Mouse (Mus musculus) right cerebral cortex, postnatal 4 days (tissue): Measurements from ENCODE around the gene Tbp.

Experiments
- DNase-seq: peaks from one replicate; pipeline ENCODE4 v3.0.0-alpha.2; 2022

The Tbp gene

DNA sequence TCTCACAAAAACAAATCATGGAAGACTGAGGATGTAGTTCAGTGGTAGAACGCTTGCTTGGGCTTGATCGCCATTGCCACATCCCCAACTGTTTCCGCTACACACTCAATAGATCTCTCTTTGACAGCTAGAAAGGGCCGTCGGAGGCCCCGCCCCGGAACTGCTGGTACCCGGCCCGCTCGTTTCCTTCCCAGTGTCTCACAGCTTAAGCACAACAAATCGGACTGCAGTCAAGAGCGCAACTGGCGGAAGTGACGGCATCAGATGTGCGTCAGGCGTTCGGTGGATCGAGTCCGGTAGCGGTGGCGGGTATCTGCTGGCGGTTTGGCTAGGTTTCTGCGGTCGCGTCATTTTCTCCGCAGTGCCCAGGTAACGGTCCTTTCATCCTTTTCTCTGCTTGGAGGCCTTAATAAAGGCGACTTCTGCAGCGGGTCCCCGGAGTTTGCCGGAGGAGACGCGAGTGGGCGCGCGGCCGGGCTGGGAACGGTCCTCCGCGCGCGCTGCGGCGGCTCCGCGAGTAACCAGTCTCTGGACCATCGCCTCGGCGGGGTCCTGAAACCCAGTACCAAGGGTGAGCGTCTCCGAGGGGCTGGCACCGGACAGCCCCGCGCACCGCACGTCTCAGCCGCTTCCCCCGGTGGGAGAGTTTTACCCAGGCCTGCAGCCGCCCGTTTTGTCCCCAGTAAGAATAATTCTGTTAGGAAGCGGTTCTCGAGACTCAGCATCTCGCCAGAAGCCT lies at the start of gene Tbp, which contains the start of gene Psmb1:
Gene Tbp (plus strand): TSS at position 233 of the 739 bp plus-strand sequence.
Gene Psmb1 (minus strand): TSS at position 96 of the 739 bp plus-strand sequence.
- DNase-seq = peak; percentile 97

DNA sequence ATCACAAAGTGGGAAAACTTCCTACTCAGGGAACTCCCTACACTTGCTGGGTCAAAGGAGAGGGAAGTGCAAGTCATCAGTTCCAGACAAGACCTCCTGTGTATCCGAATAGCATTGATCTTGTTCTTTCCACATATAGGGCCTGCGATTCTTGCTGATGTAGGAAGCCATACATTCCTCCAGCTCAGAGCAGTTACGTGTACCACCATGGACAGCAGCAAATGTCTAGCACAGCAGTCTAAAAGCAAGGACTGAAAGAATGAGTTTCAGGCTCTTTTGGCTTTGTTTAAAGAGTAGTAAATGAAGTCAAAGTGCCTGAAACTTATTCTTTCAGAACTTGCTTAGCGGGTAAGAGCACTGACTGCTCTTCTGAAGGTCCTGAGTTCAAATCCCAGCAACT lies 44.5 kb upstream of the Tbp start:
- no peak for DNase-seq

DNA sequence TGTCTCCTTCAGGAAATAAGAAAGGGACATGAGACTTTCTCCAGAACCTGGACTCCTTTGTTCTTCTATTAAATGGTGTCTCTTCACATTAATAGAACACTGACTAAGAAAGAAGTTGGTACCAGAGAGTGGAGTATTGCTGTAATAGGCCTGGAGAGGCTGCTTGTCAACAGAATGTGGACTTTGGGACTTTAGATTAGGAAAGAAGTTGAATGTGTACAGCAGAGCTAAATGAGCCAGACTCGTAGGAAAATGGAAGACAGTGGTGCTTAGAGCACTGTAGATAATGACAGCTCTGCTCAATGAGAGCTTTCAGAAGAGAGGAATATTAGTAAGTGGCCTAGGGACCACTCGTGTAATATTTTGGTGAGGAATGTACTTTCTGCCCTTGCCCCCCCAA lies 43.1 kb upstream of the Tbp start:
- no peak for DNase-seq

DNA sequence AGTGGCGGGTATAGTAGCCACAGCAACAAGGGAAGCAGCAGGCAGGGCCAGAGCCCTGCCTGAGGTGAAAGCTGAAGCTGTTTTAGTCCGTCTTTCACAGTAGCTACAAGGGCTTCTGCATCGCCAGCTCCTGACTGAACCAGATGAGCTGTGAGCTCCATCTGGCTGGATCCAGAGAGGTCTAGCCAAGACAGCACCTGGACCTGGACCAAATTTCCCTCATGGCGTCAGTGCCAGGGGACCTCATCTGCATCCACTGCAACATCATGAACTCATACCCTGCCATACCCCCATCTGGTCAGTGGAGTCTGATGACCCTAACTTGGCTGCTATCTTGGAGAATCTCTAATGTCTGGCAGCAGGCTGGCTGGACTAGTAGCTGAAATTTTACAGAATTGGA lies 39.9 kb upstream of the Tbp start:
- DNase-seq = no peak

DNA sequence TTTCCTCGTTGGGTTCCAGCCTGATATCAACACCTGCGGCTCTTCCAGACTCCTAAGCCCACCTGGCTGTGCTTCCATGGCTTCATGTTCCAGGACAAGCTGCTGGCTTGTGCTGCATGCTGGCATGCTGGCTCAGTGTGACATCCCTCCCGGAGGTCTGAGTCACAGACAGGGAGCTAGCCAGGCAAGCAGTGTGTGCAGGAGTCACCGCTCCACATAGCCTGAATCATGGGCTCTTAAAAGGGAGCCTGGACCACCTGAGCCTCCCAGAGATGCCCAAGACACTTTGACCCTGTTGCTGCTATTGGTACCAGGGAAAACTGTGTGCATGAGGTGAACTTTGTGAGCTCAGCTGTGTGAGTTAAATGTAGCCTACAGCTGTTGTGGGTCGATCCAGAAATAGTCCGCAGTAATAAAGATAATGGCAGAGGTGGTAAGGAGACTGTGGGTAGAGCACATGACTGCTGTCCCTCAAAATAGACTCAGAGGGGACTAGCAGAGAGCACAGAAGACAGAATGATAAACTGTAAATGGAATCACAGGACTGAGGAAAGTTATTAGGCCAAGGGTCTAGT lies 37.7 kb upstream of the Tbp start:
- DNase-seq = no peak

DNA sequence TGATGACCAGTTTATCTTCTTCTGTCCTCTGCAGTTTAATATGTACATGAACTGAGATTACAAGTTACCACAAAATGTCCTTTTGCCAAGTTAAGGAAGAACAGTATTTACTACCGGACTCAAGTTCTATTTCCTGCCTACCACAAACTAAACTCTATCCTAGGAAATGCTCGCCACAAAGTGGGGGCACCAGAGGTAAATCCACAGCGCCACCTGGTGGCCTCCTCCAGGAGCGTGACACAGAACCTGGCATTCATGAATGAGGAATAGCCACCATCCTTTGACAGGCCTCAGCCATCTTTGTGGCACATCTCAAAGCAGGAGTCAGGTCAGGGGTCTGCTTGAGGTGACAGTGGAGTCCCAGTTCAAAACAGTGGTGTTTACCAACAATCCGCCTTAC lies 32.0 kb upstream of the Tbp start:
- DNase-seq = peak; percentile 84

DNA sequence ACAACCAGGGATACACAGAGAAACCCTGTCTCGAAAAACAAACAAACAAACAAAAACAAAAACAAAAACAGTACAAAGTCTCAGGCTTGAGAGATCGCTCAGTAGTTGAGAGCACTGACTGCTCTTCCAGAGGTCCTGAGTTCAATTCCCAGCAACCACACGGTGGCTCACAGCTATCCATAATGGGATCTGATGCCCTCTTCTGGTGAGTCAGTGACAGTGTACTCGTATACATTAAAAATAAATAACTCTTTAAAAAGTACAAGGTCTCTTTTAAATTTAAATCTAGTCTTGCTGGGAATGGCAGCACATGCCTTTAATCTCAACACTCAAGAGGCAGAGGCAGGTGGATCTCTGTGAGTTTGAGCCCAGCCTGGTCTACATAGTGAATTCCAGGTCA lies 27.0 kb upstream of the Tbp start:
- no peak for DNase-seq

DNA sequence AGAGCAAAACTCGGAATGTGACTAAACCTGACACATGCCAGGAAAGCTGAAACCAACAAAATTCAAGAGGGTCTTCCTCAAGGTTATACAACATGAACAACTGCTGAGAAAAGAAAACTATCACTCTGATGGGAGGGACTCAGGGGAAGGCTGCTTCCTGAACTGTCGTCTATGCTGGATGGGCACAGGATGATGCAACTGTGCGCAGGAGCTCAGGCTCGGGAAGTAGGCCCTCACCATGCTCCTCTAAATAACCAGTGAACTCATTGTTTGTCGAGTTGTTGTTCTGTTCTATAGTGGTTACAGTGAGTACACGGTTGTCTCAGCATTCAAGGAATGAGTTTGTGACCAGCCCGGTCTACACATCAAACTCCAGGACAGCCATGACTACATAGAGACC lies 9.1 kb upstream of the Tbp start:
- no peak for DNase-seq

DNA sequence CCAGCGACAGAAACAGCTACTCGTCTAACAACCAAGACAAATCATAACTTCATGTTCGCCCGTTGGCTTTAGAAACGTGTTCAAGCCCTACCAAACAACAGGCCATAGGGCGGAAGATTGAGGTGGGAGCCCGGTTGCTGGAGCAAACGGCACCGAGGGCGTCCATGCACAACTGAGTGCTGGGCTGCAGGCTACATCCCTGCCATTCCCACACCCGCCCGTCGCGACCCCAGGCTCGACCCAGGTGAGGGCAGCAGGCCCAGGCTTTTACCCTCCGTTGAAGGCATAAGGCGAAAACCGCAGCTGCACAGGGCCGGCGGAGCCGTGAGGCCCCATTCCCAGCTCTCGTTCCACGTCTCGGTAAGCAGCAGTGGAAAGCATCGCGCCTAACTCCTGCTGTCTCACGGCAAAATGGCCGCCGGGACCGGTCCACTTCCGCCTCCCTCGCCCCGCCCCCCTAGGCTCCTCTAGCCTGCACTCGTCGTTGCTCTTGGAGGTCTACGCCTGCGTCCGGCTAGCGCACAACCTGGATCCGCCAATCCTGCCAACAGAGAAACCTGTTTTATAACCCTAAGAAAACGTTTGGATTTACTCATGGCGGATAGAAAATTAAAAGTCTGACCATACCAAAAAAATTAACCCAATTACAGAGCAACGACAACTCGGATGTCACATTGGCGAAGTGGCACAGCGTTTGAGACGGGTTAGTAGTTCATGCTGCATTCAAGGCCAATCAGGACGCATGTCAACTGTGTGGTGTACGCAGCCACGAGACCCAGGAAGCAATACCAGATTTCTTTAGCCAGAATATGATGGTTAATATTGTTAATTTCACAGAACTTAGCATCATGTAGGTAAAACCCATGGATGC lies 1.6 kb upstream of the Tbp start:
- peak; percentile 97 for DNase-seq

DNA sequence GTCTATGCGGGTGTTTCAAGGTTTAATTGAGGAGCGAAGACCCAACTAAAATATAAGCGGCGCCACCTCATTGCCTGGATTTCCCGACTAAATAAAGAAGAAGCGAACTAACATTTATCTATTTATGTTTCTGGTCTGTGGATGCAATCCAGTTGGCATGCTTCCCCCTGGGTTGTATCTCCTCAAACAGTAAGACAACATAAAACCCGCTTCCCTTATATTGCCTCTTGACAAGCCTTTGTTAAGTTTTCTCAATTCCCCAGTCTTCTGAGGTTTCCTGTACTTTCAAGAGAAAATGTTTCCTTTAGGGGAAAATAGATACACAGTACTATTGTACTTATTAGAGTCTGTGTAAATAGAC lies 955 bp upstream of the Tbp start:
- DNase-seq = peak; percentile 29

DNA sequence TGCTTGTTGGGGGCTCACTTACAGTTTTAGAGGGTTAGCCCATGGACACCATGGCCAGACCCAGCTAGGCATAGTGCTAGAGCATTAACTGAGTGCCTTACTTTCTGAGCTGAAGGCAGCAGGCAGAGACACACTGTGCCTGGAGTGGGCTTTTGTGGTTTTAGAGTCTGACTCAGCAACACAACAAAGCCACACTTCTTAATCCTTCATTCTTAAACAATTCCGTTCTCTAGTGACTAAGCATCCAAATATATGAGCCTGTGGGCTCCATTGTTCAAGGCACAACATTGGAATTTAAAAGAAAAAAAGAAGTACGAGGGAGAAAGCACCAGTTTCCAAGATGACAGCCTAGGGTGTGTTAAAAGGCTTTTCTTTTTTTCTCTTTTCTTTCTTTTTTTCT lies 11.0 kb downstream of the Tbp start:
- DNase-seq = no peak

DNA sequence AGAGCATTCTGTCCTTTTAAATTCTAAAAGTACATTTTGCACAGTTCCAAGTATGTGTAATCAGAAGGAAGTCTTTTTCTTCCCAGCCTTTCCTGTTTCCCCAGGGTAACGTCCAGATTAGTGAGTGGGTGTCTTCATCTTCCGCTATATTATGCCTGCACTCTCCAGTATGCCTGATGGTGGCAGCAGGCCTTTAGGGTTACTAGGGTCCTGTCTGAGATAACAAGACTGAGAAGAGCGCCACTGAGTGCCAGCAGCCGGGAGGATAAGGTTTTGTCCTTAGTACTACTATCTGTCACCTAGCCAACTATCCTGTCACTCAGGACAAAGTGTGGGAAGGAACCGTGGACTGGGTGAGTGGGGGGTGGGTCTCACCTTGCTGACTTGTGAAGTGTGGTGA lies 18.1 kb downstream of the Tbp start:
- DNase-seq = no peak

DNA sequence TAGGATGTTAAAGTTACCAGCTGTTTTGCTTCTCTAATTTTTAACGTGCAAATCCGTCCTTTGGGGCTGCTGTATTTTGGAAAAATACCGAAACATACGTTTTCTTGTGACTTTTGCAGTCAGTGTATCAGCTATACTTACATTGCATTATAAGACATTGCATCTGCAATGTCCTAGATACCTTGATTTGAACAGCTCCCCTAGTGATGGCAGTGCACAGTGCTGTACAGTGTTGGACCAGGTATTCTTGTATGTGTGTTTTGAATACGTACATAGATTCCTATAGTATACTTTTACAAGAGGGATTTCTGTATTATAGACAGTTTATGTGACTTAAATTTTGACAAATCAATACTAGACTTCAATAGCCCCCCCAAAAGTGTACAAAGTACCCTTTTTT lies 18.5 kb downstream of the Tbp start:
- DNase-seq = no peak

DNA sequence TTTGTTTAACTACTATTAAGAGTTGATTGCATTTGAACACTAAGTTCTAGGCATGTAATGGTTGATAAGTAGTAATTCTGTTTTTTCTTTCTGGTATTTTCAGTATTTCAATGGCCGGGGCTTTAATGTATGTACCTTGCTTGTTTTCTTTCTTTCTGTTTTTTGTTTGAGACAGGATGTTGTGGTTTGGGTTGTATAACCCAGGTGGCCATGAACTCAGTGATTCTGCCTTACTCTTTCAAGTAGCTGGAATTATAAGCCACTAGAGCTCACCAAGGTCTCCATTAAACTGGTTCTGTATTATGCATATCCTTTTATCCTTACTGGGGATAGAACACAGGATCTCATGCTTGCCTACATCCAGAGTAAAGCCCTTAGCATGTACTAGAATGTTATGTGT lies 19.1 kb downstream of the Tbp start:
- DNase-seq = no peak

DNA sequence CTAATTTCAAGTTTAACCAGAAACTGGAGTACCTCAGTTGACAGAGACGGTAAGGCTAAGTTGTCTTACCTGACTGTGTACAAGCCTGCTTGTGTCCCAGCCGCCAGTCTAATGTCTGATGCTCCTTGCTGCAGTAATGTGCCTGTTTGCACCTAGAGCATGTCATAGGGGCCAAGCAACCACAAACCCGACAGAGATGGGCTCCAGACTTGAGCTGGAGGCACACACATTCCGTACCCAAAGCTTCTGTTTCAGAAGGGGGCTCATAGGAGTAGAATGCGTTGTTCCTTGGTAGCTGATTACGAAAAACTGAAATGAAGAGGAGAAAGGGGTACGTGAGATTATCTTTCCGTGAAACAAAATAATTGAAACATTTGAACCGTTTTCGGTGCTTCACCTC lies 26.6 kb downstream of the Tbp start:
- DNase-seq = no peak

DNA sequence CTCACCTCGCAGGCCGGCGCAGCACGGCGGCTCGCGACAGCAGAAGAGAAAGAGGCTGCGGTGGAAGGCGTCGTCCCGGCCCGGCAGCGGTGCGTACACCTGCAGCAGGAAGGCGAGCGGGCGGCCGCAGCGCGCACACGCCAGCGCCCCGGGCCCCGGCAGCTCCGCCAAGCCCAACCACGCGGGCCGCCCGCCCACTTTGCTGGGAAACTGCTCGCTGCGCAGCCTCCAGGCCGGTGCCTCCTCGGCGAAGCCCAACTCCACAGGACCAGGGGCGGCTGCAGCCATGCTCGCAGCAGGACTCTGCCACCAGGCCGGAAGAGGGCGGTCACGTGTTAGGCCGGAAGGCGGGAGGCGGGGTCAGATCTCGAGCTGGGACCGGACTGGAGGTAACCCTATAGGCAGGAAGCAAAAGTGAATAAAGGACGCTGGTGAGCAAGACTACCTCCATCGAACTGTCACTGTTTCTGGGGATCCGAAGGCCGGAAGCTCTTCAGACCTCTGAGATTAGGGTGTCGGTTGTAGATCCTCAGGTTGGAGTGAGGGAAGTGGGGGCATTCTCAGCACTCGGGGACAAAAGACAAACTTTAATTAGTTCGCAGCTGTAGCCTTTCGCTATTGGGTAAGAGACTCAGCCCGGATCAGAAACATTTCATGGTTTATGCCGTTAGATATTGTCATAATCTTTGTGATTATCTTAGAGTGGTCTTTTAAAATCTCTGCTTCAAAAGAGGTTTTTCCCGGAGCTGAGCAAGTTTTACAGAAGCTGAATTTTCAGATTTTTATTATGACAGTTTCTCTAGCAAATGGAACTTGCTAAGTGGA lies 27.5 kb downstream of the Tbp start, which contains the start of gene Pdcd2:
Gene Pdcd2 (minus strand): TSS at position 316 of the 825 bp plus-strand sequence.
- DNase-seq = peak; percentile 84

DNA sequence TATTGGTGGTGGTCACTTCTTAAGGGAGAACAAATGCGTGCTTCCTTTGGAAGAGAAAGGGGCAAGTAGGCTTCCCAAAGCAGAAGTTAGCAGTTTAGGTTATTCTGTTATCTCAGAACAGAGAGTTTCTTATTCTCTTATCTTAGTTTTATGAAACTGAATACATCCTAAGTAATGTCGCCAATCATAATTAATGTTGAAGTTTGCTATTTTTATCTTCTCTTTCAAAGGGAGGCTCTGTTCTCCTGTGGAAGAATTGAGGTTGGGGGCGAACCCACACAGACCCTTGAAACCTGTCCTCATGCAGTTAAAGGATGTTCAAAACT lies 28.1 kb downstream of the Tbp start:
- DNase-seq = no peak

DNA sequence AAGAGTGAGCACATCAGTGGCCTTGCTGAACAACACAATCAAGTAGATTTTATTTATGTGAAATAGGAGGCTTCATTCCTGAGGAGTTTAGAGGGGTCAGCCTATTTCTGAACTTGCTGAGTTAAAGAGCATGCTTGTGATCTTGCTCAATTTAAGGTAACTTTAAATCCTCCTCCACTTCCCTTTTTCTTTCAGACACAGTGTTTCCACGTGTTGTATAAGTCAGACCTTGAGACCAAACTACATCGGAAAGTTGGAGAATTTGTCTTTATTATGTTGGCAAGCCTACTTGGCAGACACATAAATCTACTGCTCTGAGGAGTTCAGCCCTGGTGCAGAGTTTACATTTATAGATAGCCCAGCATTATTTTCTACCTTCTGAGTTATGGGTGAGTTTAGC lies 29.2 kb downstream of the Tbp start:
- no peak for DNase-seq

DNA sequence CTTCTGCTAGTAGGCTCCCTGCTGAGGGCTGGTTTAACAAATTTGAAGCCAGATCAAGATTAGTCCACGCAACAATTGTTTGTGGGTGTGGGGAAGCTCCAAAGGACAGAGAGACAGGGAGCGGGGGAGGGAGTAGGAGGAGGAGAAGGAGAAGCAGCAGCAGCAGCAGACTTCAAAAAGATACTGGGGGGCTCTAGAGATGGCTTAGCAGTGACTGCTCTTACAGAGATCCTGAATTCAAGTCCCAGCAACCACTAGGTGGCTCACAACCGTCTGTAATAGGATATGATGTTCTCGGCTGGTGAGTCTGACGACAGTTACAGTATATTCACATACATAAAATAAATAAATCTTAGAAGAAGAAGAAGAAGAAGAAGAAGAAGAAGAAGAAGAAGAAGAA lies 30.5 kb downstream of the Tbp start:
- DNase-seq = peak; percentile 57

DNA sequence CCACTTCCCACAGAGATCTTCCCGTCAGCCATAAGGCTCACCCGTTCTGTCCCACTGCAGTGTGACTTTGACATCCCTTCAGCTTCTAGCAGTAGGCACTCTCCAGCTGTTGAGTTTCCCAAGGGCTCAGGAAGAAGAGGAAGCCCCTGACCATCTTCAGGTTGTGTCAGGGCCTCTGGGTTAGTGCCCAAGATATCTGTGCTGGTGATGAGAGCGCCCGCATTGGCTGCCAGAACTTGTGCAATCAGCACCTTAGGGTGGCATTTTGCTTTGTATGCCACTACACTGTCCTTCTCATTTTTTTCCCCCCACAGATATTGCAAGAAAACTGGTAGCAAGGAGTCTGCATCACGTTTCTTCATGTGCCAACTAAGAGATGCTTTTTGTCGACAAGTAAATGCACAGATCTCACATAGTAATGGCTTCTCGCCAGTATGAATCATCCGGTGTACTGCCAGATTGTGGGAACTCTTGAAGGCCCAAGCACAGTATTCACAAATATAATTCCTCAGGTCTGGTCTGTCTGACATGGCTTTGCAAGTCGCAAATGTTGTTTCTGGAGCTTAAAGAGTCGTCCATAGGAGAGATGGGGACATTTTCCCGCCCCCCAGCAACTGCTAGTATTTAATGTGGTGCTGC lies 35.6 kb downstream of the Tbp start:
- DNase-seq = no peak

DNA sequence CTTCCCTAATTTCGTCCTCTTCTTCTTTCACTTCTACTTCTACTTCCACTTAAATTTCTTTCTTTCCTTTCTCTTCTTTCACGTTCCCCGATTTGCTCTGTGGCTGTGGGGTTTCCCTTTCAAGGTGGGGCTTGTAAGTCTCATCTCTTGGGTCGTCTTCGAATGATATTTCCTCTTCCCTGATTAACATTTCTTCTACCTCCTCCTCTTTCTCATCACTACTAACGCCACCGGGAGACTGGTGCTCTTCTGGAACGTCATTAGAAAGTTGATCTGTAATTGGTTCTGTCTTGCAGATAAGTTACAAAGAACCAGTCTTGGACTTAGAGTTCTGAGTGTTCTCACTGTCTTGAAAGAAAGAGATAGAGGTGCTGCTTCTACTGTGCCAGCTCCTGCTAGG lies 36.3 kb downstream of the Tbp start:
- no peak for DNase-seq

DNA sequence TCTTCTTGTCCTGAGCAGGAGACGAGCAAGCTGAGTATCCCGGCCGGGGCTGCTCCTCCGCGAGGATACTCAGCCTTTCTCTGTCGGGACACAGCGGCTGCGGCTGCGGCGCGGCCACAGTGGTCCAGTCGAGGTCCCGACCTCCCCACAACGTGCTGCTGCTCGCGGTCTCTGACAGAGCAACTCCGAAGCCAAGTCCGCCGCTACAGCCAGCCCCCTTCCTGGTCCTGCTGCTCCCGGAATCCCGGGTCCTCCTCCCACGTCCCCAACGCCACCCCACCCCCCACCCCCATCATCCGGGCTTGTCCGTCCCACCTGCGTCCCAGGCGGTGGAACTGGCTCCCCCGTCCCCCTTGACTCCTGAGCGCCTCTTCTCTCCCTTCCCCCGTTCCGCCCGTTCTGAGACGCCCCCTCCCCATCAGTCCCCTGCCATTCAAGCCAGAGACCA lies 36.8 kb downstream of the Tbp start:
- no peak for DNase-seq

DNA sequence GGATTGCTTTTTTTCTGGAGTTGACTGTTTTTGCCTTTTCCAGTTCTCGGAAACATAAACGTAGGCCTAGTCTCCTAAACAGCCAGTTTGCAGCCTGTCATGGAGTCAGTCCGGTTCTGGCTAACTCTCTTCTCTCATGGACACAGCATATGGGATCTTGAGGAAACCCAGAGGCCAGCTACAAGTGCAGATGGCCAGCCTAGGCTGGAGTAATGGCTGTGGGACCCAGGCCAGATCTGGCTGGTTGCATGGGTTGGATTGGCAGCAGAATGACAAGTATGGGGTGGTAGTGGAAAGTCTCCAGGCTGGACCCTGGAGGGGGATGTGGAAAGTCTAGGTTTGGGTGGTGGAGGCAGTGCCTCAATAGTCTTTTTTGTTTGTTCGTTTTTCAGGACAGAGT lies 40.6 kb downstream of the Tbp start:
- no peak for DNase-seq
